Mouse (Mus musculus) megakaryocyte, embryonic 14.5 days (primary cell): Measurements from ENCODE around the gene Selp.

Source experiments
- FLI1 ChIP-seq: IDR thresholded peaks from 2 replicates; pipeline ENCODE4 v1.6.1; 2012; ENCODE audit warnings: low read length, inconsistent platforms, mixed read lengths
- GATA1 ChIP-seq: IDR thresholded peaks from 3 replicates; pipeline ENCODE4 v1.6.1; 2012; ENCODE audit warnings: mixed read lengths, low read length, inconsistent platforms, borderline replicate concordance

- no peak for TF ChIP-seq GATA1
- no peak for TF ChIP-seq FLI1
Observed at GRCm38 (mm10) chr1:164176856-164177255, 61.8 kb downstream of the Selp start.
